Mouse (Mus musculus) left cerebral cortex, adult 11 months (tissue): ENCODE results near the gene Tas2r123.

Source experiments
- DNase-seq: peaks from one replicate; pipeline ENCODE4 v3.0.0; 2022; ENCODE audit warnings: low spot score

The Tas2r123 gene

DNA sequence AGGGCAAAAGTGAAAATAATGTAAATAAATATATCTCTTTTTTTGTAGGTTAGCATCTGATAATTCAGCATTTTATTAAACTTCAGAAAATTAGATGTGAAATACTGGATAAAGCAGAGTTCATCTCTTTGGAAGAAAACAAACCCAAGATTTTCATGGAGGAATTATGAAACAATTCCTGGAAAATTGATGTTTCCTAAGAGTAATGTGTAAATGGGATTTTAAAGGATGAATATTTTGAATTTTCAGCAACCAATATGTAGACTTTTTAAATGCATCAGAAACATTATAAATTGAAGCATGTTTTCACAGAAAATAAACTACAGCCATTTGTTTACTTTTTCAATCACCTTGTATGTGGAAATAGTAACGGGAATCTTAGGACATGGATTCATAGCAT is at the start of gene Tas2r123:
Gene Tas2r123, plus strand, starts transcription at position 301 of the 400 bp plus-strand sequence.
- DNase-seq = no peak

DNA sequence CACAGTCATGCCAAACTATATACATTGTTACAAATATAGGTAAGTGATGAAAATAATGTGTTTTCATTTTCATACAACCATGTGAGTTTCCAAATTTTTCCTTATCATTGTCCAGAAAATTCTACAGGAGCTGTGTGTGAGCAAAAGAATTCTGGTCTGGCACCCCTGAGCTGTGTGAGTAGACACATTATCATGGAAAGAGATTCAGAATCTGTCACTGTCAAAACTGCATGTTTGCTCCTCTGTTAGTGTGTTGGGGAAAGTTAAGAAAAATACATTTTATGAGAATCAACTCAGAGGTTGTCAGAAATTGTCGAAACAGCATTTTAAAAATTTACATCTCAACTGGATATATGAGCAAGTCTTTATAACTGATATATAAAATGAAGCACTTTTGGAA is 44.4 kb upstream of the Tas2r123 start, which contains the start of gene Tas2r117:
Gene Tas2r117, plus strand, starts transcription at position 301 of the 400 bp plus-strand sequence.
- DNase-seq = no peak

DNA sequence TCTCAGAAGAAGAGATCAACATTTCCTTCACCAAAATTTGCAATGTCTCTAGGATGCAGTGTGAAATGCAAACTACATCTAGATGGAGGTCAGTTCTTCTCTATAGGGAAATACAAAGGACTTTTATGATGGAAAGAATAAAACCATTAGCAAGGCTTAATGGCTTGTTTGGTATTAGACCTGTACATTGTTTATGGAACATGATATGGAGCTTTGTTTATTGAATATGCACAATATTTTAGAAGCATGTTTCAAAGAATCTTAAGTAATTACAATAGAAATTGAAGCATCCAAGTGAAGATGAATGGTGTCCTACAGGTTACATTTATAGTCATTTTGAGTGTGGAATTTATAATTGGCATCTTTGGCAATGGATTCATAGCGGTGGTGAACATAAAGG is 8.2 kb downstream of the Tas2r123 start, which contains the start of gene Tas2r116:
Gene Tas2r116, plus strand, starts transcription at position 301 of the 400 bp plus-strand sequence.
- DNase-seq = no peak

DNA sequence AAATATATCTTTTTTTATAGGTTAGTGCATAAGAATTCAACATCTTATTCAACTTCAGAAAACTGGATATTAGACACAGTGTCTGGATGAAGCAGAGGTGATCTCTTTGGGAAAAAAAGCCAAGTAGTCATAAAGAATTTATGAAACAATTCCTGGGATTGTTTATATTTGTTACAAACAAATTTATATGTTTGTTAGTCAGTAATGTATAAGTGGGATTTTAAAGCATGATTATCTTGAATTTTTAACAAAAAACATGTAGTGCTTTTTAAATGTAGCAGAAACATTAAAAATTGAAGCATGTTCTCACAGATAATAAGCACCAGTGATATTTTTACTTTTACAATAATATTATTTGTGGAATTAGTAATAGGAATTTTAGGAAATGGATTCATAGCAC is 20.8 kb downstream of the Tas2r123 start, which contains the start of gene Tas2r110:
Gene Tas2r110, plus strand, starts transcription at position 301 of the 400 bp plus-strand sequence.
- no peak for DNase-seq

DNA sequence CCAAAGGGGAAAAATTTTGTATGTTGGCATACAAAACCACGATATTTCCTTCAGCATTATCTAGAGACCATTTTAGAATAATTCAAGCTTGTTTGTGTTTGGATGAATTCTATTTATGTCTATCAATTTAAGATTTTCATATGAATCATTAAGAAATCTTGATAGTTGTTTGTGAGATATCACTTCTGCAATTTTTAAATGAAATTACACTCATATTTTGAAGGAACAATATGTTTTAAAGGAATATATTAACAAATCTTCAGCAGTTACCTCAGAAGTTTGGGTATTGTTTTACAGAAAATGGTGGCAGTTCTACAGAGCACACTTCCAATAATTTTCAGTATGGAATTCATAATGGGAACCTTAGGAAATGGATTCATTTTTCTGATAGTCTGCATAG is 45.8 kb downstream of the Tas2r123 start, which contains the start of gene Tas2r113:
Gene Tas2r113, plus strand, starts transcription at position 301 of the 400 bp plus-strand sequence.
- no peak for DNase-seq
